Mouse (Mus musculus) testis, postnatal 10 days (tissue): ENCODE measurements at regions not wholly inside any gene's neighbourhood (a gene's known extent, or its start where the extent isn't known, plus 50 kb on each side); places are given as distances from the start of the nearest gene placed in this dataset.
"Not testable (repeated sequence)": the region's sequence is repeated elsewhere in the genome, so short reads cannot be mapped to it uniquely, and the experiment has no call there.

ENCODE experiments used
- DNase-seq: peaks from one replicate; pipeline ENCODE4 v3.0.0; 2021; ENCODE audit warnings: low spot score

DNA sequence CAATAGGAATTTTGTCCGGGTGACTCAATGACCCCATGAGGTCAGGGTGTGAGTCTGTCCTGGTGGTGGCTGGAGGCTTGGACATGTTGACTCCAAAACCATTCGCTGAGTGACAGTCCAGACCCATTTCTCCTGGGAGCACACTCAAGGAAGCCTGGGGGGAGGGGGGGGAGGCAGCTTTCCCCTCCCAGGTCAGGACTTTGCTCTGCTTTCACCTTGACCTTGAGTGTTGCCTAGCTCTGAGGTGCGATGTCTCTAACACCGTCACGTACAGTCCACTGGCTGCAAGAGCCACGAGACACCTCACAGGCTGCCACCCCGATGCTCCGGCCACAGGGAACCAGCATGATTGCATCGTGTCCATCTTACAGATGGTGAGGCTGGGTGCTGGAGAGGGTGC is 127.3 kb upstream of the A430005L14Rik start:
- no peak for DNase-seq

DNA sequence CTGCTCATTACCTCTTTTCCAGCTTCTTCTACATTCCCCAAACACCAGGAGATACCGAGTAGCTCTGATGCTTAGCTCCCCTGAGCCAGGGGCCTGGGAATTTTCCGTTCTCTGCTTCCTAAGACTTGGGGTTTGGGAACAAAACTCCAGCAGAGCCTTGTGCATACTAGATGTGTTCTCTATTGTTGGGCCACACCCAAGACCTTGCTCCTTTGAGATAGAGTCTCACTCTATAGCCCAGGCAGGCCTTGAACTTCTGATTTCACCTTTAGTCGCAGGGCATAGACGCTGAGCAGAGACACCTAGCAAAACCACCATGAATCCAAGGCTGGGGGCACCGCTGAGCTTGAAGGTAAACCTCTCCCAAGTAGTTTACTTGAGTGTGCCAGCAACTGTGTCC is 126.5 kb upstream of the A430005L14Rik start:
- no peak for DNase-seq

- DNase-seq, result not testable (repeated sequence)
Measured at GRCm38 (mm10) chr4:153831251-153831650, 125.8 kb upstream of the A430005L14Rik start.

GRCm38 (mm10) chr4:153832151-153832550 is 124.9 kb upstream of the A430005L14Rik start:
- DNase-seq, result no peak

DNA sequence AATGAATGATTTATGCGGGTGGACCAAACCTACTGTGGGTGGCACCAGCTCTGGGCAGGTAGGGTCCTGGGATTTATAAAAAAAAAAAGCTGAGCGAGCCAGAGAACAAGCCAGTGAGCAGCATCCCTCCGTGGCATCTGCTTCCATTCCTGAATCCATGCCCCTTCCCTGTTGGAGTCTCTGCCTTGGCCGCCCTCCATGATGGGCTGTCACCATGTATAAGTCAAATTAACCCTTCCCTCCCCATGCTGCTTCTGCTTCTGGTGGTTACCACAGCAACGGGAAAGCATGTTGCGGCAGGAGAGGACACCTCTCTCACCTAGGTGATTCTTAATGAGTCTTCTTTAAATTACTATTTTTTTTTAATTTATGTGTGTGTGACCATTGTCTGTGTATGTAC is 112.3 kb upstream of the A430005L14Rik start:
- DNase-seq, result no peak

DNA sequence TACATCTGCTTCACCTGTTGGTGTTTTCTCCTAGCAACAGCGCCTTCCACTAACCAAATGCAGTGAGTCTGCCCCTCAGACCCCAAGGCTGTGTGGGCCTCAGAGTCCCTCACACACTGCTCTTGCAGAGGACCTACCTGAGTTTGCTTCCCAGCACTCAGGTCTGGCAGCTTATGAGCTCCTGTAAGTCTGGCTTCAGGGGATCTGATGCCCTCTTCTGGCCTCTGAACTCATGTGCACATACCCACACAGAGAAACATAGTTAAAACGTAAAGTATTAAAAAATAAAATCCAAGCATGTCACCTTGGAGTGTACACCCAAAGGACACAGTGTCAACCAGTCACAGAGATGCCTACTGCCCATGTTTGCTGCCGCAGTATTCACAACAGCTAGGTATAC is 108.8 kb upstream of the A430005L14Rik start:
- no peak for DNase-seq

GRCm38 (mm10) chr4:153850186-153850585 is 106.9 kb upstream of the A430005L14Rik start:
- no peak for DNase-seq

GRCm38 (mm10) chr4:153854084-153854747 is 102.8 kb upstream of the A430005L14Rik start:
- no peak for DNase-seq

- DNase-seq, result no peak
Measured at GRCm38 (mm10) chr4:153854748-153855092, 102.3 kb upstream of the A430005L14Rik start.

GRCm38 (mm10) chr4:153861420-153861819 is 95.6 kb upstream of the A430005L14Rik start:
- DNase-seq, result no peak

- no peak for DNase-seq
Measured at GRCm38 (mm10) chr4:153862121-153862660, 94.8 kb upstream of the A430005L14Rik start.

GRCm38 (mm10) chr4:153872346-153872745 is 84.7 kb upstream of the A430005L14Rik start:
- DNase-seq, result no peak

- DNase-seq, result not testable (repeated sequence)
Measured at GRCm38 (mm10) chr4:153875036-153875435, 82.0 kb upstream of the A430005L14Rik start.

DNA sequence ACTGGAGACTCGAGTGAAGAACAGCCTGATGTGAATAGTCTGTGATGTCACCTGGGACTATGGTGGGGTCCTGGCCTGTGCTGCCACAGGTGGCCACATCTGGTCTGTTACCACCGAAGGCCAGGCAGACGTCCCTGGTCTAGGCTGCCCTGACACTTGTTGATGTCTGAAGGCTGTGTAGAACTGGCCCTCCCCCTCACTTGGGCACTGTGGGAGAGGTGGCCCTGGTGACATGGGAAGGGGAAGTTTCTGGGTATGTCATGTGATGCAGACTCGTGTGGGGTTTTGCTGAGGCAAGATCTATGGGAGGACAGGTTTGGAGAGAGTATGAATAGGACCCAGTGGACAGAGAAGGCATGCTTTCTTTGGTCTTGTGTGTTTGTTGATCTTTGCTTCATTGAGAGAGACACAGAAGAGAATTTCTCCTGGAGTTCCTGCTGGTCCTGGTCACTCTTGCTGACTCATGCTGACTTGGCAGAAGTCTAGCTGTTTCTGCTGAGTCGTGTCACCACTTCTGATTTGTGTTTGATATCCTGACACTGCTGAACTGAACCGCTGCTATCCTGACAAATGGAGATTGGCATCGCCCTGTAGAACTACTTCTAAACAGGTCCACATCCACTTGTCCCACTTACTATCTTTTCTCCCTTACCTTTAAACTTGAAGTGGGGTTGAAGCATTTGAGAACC is 79.9 kb upstream of the A430005L14Rik start:
- DNase-seq, result no peak

- no peak for DNase-seq
Measured at GRCm38 (mm10) chr4:153883057-153883456, 74.0 kb upstream of the A430005L14Rik start.

- no peak for DNase-seq
Measured at GRCm38 (mm10) chr4:153884044-153884443, 73.0 kb upstream of the A430005L14Rik start.

DNA sequence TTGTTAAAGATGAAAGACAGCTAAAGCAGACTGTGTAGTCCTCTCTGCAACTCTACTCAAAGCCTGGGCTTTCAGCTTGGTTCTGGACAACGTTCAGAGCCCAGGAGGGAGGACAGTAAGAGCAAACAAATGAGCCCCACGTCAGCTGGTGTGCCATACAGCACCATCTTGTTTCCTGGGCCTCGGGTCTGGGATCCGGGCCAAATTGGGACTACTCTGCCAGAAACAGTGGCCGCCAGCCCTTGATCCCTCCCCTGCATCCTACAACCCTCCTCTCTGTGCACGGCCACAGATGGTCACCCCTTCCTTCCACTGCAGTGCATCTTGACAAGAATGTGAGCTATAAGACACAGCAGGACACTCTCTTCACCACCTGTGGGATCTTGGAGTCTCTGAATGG is 71.2 kb upstream of the A430005L14Rik start:
- no peak for DNase-seq

DNA sequence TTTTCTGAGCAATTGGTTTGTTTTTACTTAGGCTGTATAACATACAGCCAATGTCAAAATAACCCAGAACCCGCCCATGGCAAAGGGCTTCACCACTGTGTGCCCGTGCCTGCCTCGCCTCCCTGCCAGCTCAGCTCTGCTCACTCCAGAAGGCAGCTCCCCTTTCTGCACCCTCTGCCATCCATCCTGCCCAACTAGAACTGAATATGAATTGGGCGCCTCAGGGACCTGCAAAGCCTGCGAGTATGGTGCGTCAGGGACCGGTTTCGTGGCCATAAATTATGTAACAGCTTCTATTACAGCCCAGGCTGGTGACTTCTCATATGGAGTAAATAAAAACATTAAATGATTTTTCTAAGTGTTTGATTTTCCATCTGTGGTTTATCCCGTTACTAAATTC is 66.9 kb upstream of the A430005L14Rik start:
- DNase-seq, result no peak

DNA sequence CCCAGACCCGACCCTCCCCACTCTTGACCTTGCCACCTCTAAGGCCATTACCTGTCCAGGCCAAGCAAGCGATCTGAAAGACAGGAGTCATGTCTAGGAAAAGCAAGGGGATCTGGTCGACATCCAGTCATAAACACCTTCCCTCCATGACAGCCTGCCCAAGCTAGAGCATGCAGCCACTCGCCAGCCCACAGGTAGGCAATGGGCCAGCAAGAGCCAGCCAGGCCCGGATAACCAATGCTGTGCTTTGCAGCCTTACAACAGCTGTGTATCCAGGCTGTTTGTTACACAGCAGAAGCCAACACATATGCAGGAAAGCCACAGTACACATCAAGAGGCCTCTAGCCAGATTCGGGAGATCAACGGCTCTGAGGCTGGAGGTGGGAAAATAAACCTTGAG is 57.3 kb upstream of the A430005L14Rik start:
- DNase-seq, result no peak

GRCm38 (mm10) chr4:153905076-153905475 is 52.0 kb upstream of the A430005L14Rik start:
- no peak for DNase-seq

DNA sequence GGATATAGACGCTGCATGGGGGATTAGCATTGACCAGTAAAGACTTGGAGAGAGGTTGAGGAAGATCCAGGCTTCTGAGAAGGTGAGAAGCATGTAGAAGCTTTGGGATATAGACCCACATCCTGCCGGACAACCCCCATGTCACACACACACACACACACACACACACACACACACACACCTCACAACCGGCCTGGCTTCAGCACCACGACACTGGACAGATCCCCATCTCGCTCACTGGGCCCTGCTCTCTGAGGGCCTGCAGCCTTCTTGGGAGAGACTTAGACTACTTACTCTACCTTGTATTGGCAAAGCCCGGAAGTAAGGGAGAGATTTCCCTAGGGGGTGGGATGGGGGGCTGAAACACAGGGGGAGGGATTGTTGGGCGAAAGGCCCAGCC is 51.5 kb upstream of the A430005L14Rik start:
- DNase-seq, result no peak
